Mouse (Mus musculus) kidney, adult 2 months (tissue): ENCODE measurements at regions not wholly inside any gene's neighbourhood (a gene's known extent, or its start where the extent isn't known, plus 50 kb on each side); places are given as distances from the start of the nearest gene placed in this dataset.

ENCODE experiments used
- DNase-seq: peaks from one replicate; pipeline ENCODE4 v3.0.0; 2021
- H3K27ac ChIP-seq: fragments of 200-500 bp; 2 replicates; pipeline ENCODE4 v1.5.1; 2012; ENCODE audit warnings: low read depth, low read length, control low read depth, inconsistent platforms; ENCODE audit not compliant: insufficient read depth
- H3K27me3 ChIP-seq: fragments of 200-500 bp; replicated peaks from 2 replicates; pipeline ENCODE4 v1.6.1; 2012; ENCODE audit warnings: mild to moderate bottlenecking, moderate library complexity, low read length, inconsistent platforms; ENCODE audit not compliant: control insufficient read depth, insufficient read depth
- H3K36me3 ChIP-seq: fragments of 200-500 bp; 2 replicates; pipeline ENCODE4 v1.6.1; 2012; ENCODE audit warnings: mild to moderate bottlenecking, moderate library complexity, low read length, inconsistent platforms; ENCODE audit not compliant: control insufficient read depth, insufficient read depth
- H3K4me1 ChIP-seq: fragments of 200-500 bp; 2 replicates; pipeline ENCODE4 v1.6.1; 2011; ENCODE audit warnings: low read length; ENCODE audit not compliant: control insufficient read depth, insufficient read depth
- H3K4me3 ChIP-seq: fragments of 200-500 bp; 2 replicates; pipeline ENCODE4 v1.5.1; 2011; ENCODE audit warnings: mild to moderate bottlenecking, low read depth, low read length, control low read depth; ENCODE audit not compliant: insufficient read depth
- CTCF ChIP-seq: fragments of 200-500 bp; conservative IDR thresholded peaks from 2 replicates; pipeline ENCODE4 v1.5.1; 2011; ENCODE audit warnings: low read depth, mild to moderate bottlenecking, control low read depth, low read length, moderate library complexity, mixed read lengths; ENCODE audit not compliant: insufficient read depth, insufficient read length
- POLR2A ChIP-seq: fragments of 200-500 bp; IDR thresholded peaks from one replicate; pipeline ENCODE4 v1.6.1; 2011; ENCODE audit warnings: low read depth, low read length, control low read depth
- WGBS: fragments of 180-500 bp; shearing (Covaris S2); methylation state at CpG from one replicate; pipeline ENCODE4 v1.1.7; 2018; 5-methylcytosine and 5-hydroxymethylcytosine counted together

DNA sequence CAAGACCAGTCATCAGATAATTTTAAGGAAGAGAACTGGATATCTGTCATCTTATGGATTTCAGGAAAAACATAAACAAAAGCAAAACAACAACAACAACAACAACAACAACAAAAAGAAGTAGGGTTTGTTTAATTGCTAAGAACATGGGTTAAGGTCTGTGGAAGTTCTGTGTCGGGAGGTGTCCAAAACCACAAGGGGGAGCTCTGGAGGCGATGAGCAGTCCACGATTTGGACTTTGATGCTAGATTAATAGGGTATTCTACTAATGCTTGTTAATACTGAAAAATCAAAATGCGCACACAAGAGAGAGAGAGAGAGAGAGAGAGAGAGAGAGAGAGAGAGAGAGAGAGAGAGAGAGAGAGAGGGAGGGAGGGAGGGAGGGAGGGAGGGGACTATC lies 692.0 kb upstream of the Car10 start:
- peak; percentile 1 for DNase-seq
- no peak overlapping the region for H3K4me3 ChIP-seq
- TF ChIP-seq POLR2A (no peak), CTCF (peak; percentile 54; the same call in 1 of the 2 replicates)
- H3K36me3 ChIP-seq, result no peaks in the 10 kb centered on the region
- no peaks in the 10 kb centered on the region for H3K4me1 ChIP-seq
- no peak overlapping the region for H3K27ac ChIP-seq
- H3K27me3 ChIP-seq, result no peaks in the 10 kb centered on the region
- WGBS, result 14% methylated on average over 4 of the region's 4 CpGs

DNA sequence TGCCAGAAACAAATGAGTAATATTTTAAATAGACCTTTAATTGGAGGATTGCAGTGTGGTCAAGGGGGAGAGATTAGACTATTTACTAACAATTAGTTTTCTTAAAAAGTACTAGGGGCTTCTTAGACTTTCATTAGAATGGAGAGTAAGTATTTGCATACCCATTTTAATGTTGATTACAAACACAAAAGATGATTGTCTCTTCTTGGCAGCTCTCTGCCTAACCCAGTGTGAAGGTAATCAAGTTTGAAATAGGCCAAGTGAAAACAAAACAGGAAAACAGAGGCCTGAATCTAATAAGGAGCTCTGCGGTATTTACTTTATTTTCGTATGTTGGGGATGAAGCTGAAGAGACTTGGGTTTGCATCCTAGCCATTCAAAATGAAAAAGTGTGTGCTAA lies 646.5 kb upstream of the Car10 start:
- no peaks in the 10 kb centered on the region for H3K4me1 ChIP-seq
- no peak for DNase-seq
- H3K4me3 ChIP-seq, result no peak overlapping the region
- no peaks in the 10 kb centered on the region for H3K36me3 ChIP-seq
- H3K27me3 ChIP-seq, result no peaks in the 10 kb centered on the region
- WGBS, result 79% methylated on average over 2 of the region's 2 CpGs
- H3K27ac ChIP-seq, result no peak overlapping the region
- TF ChIP-seq CTCF, result no peak
- TF ChIP-seq POLR2A, result no peak

DNA sequence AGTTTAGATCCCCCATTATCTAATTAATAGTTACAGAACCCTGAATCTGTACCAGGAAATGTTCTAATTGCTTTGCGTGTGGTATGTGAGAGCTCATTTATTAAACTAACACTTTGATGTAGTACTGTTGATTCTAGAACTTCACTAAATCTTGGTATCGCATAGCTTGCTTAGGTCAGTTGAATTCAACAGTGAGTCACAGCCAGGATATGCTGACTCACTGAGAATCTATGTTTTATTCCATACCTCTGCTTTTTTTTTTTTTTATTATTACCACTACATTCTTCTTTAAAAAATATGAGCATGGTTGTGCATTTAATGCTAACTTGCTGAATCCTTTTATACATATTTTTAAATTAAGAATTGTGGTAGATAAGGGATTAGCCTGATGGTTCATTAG lies 602.5 kb upstream of the Car10 start:
- WGBS, result 61% methylated on average over 2 of the region's 2 CpGs
- no peaks in the 10 kb centered on the region for H3K36me3 ChIP-seq
- H3K27ac ChIP-seq, result no peak overlapping the region

More for the DNA sequence above, 602.5 kb upstream of the Car10 start:
- Histone ChIP-seq H3K4me1 (no peaks in the 10 kb centered on the region), H3K27me3 (no peaks in the 10 kb centered on the region), H3K4me3 (no peak overlapping the region)
- DNase-seq, result no peak
- no peak for TF ChIP-seq POLR2A
- TF ChIP-seq CTCF, result no peak
